11 mouse cellular contexts compared by ENCODE assay signal in the genomic region with DNA sequence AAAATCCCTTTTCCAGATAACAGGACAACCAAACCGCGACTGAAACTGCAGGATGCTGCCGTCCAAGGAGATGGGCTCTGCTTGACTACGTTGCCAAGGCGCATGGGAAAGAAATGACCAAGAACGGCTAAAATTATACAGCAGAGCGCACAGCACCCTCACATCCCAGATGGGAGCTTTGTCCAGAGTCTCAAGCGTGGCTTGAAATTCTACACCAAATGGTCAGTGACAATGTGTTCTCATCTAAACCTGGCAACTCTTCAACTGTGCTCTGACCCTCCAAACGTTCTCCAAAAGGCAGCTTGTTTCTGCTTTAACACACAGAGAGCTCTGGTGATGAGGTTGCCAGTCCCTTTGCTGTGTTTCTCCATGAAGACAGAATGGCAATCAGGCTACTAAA. TPM values are rescaled to one million over a fixed set of nuclear protein-coding genes. Genes with fewer than 3 reads are reported as not detected.
A peak's percentile ranks its signal among the peaks of the same experiment; 100 is the strongest.
DNase-seq lines count a peak whose midpoint lies in the region; ATAC-seq and TF ChIP-seq lines count a peak whose summit lies in the region.
"Had no signal": no experiment of that assay in that cellular context is flagged by ENCODE, and none has a peak within 500 bp of the region (broad histone marks: within the 10 kb centered on the region; RNA-seq: fewer than 3 reads in every experiment).

No protein-coding gene starts in this region.

- H3K36me3 ChIP-seq in heart, postnatal 0 days (replicated peaks; ENCODE audit: control insufficient read depth, insufficient read depth, low read length) = peaks cover 21% of the 10 kb centered on the region
- no peaks in the 10 kb centered on the region; the same call in 1 of the 2 replicates for H3K36me3 ChIP-seq in heart, embryonic 11.5 days (ENCODE audit: control insufficient read depth, insufficient read depth, low read length)
- H3K36me3 ChIP-seq in midbrain, embryonic 15.5 days (replicated peaks) = no peaks in the 10 kb centered on the region
- 0 out of 2 replicates have a peak, but pooled peaks cover 2% of the 10 kb centered on the region for H3K36me3 ChIP-seq in midbrain, embryonic 16.5 days (ENCODE audit: control insufficient read depth, insufficient read depth, low read length)
- peaks cover 30% of the 10 kb centered on the region; the same call in 1 of the 2 replicates for H3K36me3 ChIP-seq in hindbrain, embryonic 14.5 days (replicated peaks; ENCODE audit: control insufficient read depth, insufficient read depth)
- H3K36me3 ChIP-seq in stomach, embryonic 15.5 days = 0 out of 2 replicates have a peak, but pooled peaks cover 10% of the 10 kb centered on the region

- 67% methylated on average over 9 of the region's 9 CpGs for WGBS in heart, postnatal 0 days
- 75% methylated on average over 9 of the region's 9 CpGs for WGBS in heart, embryonic 11.5 days (ENCODE audit: insufficient replicate concordance)
- 24% methylated on average over 9 of the region's 9 CpGs for WGBS in midbrain, embryonic 15.5 days
- WGBS in midbrain, embryonic 16.5 days = 26% methylated on average over 9 of the region's 9 CpGs
- WGBS in hindbrain, embryonic 14.5 days = 20% methylated on average over 9 of the region's 9 CpGs
- 62% methylated on average over 9 of the region's 9 CpGs for WGBS in stomach, embryonic 15.5 days

- ATAC-seq in heart, postnatal 0 days (ENCODE audit: insufficient read depth, low read depth) = peak; percentile 25; the same call in 1 of the 2 replicates
- no peak for ATAC-seq in heart, embryonic 11.5 days (replicated peaks; ENCODE audit: insufficient number of reproducible peaks, low FRiP score, low TSS enrichment)
- ATAC-seq in midbrain, embryonic 15.5 days (replicated peaks) = no peak
- no peak for ATAC-seq in midbrain, embryonic 16.5 days
- ATAC-seq in hindbrain, embryonic 14.5 days (ENCODE audit: low FRiP score) = peak; percentile 55; the same call in 1 of the 2 replicates
- ATAC-seq in stomach, embryonic 15.5 days (ENCODE audit: insufficient read depth, low FRiP score, low read depth) = no peak

- H3K27me3 ChIP-seq in heart, postnatal 0 days (ENCODE audit: control insufficient read depth, insufficient read depth, low read length) = no peaks in the 10 kb centered on the region
- no peaks in the 10 kb centered on the region for H3K27me3 ChIP-seq in heart, embryonic 11.5 days (ENCODE audit: control insufficient read depth, insufficient read depth, low read length)
- H3K27me3 ChIP-seq in midbrain, embryonic 15.5 days (replicated peaks) = no peaks in the 10 kb centered on the region
- H3K27me3 ChIP-seq in midbrain, embryonic 16.5 days (ENCODE audit: control insufficient read depth, insufficient read depth, low read depth, low read length) = no peaks in the 10 kb centered on the region
- H3K27me3 ChIP-seq in hindbrain, embryonic 14.5 days (ENCODE audit: control insufficient read depth, insufficient read depth, low read length) = no peaks in the 10 kb centered on the region
- H3K27me3 ChIP-seq in stomach, embryonic 15.5 days (replicated peaks) = no peaks in the 10 kb centered on the region
- H3K27me3 ChIP-seq: embryonic facial prominence, embryonic 15.5 days had no signal

- H3K9ac ChIP-seq in heart, postnatal 0 days (replicated peaks; ENCODE audit: low read depth, low read length) = no peak overlapping the region
- H3K9ac ChIP-seq in heart, embryonic 11.5 days (ENCODE audit: low read depth, low read length) = no peak overlapping the region
- no peak overlapping the region for H3K9ac ChIP-seq in midbrain, embryonic 15.5 days
- H3K9ac ChIP-seq in midbrain, embryonic 16.5 days (ENCODE audit: low read depth, low read length) = no peak overlapping the region
- no peak overlapping the region for H3K9ac ChIP-seq in hindbrain, embryonic 14.5 days
- no peak overlapping the region for H3K9ac ChIP-seq in stomach, embryonic 15.5 days
- H3K9ac ChIP-seq: embryonic facial prominence, embryonic 15.5 days had no signal

- peaks cover 21% of the 10 kb centered on the region for H3K4me1 ChIP-seq in heart, postnatal 0 days (ENCODE audit: control insufficient read depth, insufficient read depth)
- H3K4me1 ChIP-seq in heart, embryonic 11.5 days (ENCODE audit: control insufficient read depth, insufficient read depth, low read length) = peaks cover 14% of the 10 kb centered on the region
- H3K4me1 ChIP-seq in midbrain, embryonic 15.5 days = peaks cover 17% of the 10 kb centered on the region
- H3K4me1 ChIP-seq in midbrain, embryonic 16.5 days (ENCODE audit: control insufficient read depth, insufficient read depth, low read length) = peaks cover 11% of the 10 kb centered on the region
- peaks cover 9% of the 10 kb centered on the region; the same call in 1 of the 2 replicates for H3K4me1 ChIP-seq in hindbrain, embryonic 14.5 days (replicated peaks; ENCODE audit: control insufficient read depth, insufficient read depth, low read length)
- H3K4me1 ChIP-seq in stomach, embryonic 15.5 days = peaks cover 27% of the 10 kb centered on the region

- peak overlapping the region; percentile 59 for H3K27ac ChIP-seq in heart, postnatal 0 days (ENCODE audit: low read depth)
- H3K27ac ChIP-seq in heart, embryonic 11.5 days (ENCODE audit: low read depth, low read length) = no peak overlapping the region
- H3K27ac ChIP-seq in midbrain, embryonic 15.5 days = peak overlapping the region; percentile 35; the same call in 1 of the 2 replicates
- H3K27ac ChIP-seq in midbrain, embryonic 16.5 days (ENCODE audit: low read length) = no peak overlapping the region
- peak overlapping the region; percentile 72 for H3K27ac ChIP-seq in hindbrain, embryonic 14.5 days
- peak overlapping the region; percentile 68 for H3K27ac ChIP-seq in stomach, embryonic 15.5 days
- H3K27ac ChIP-seq: embryonic facial prominence, embryonic 15.5 days had no signal

- TF ChIP-seq CTCF in heart, postnatal 0 days (IDR thresholded peaks at IDR 0.05; ENCODE audit: low read depth) = no peak

- H3K4me3 ChIP-seq in heart, postnatal 0 days (ENCODE audit: low read depth, low read length) = no peak overlapping the region
- H3K4me3 ChIP-seq in heart, embryonic 11.5 days (ENCODE audit: low read depth, low read length) = no peak overlapping the region
- H3K4me3 ChIP-seq in midbrain, embryonic 15.5 days = no peak overlapping the region
- H3K4me3 ChIP-seq in midbrain, embryonic 16.5 days (ENCODE audit: low read depth, low read length) = no peak overlapping the region
- H3K4me3 ChIP-seq in hindbrain, embryonic 14.5 days (replicated peaks; ENCODE audit: low read length) = no peak overlapping the region
- no peak overlapping the region for H3K4me3 ChIP-seq in stomach, embryonic 15.5 days (replicated peaks)
- H3K4me3 ChIP-seq: embryonic facial prominence, embryonic 15.5 days had no signal

- no peak overlapping the region for H3K4me2 ChIP-seq in heart, postnatal 0 days (ENCODE audit: low read depth, low read length)
- H3K4me2 ChIP-seq in heart, embryonic 11.5 days = no peak overlapping the region
- no peak overlapping the region for H3K4me2 ChIP-seq in midbrain, embryonic 15.5 days
- no peak overlapping the region for H3K4me2 ChIP-seq in midbrain, embryonic 16.5 days (ENCODE audit: low read length)
- no peak overlapping the region for H3K4me2 ChIP-seq in hindbrain, embryonic 14.5 days (replicated peaks)
- 0 out of 2 replicates have a peak overlapping the region, but pooled peaks have one; percentile 9 for H3K4me2 ChIP-seq in stomach, embryonic 15.5 days
- H3K4me2 ChIP-seq: embryonic facial prominence, embryonic 15.5 days had no signal

- no peak for TF ChIP-seq EP300 in heart, postnatal 0 days (IDR thresholded peaks at IDR 0.05; ENCODE audit: low read depth)

- no peak for DNase-seq in heart, postnatal 0 days (ENCODE audit: low spot score)
- no peak for DNase-seq in hindbrain, embryonic 14.5 days (ENCODE audit: low spot score)
- no peak for DNase-seq in adrenal gland, postnatal 10 days
- DNase-seq in urinary bladder, adult 2 months (ENCODE audit: low spot score) = no peak
- DNase-seq: layer of hippocampus, postnatal 36 days; lung, postnatal 4 days had no signal

- H3K9me3 ChIP-seq in heart, postnatal 0 days (replicated peaks; ENCODE audit: control insufficient read depth, low read length) = no peaks in the 10 kb centered on the region
- H3K9me3 ChIP-seq in heart, embryonic 11.5 days (replicated peaks; ENCODE audit: control insufficient read depth, low read length) = no peaks in the 10 kb centered on the region
- H3K9me3 ChIP-seq in midbrain, embryonic 15.5 days = no peaks in the 10 kb centered on the region
- no peaks in the 10 kb centered on the region for H3K9me3 ChIP-seq in midbrain, embryonic 16.5 days (replicated peaks; ENCODE audit: control insufficient read depth, low read length, poor library complexity, severe bottlenecking)
- no peaks in the 10 kb centered on the region for H3K9me3 ChIP-seq in hindbrain, embryonic 14.5 days (ENCODE audit: control insufficient read depth, low read length)
- H3K9me3 ChIP-seq in stomach, embryonic 15.5 days = no peaks in the 10 kb centered on the region
- H3K9me3 ChIP-seq: embryonic facial prominence, embryonic 15.5 days had no signal

RNA-seq across cellular contexts. Expression of gene Smad1, which starts 39.0 kb away (rescaled TPM):
- total RNA-seq in heart, postnatal 0 days (2014; rRNA removed; ENCODE audit: low replicate concordance) = 22.8 and 31.5 TPM in 2 replicates
- polyA plus RNA-seq in heart, postnatal 0 days (2015; fragmentation: Nextera tagmentation; extraction: Ambion mirVana) = 13.4 and 14.0 TPM in 2 replicates
- 23.0 and 26.2 TPM in 2 replicates for polyA plus RNA-seq in heart, embryonic 11.5 days (2014; fragmentation: Nextera tagmentation; extraction: Ambion mirVana)
- polyA plus RNA-seq in midbrain, embryonic 15.5 days (2015; fragmentation: Nextera tagmentation; extraction: Ambion mirVana) = 64.4 and 65.9 TPM in 2 replicates
- polyA plus RNA-seq in midbrain, embryonic 16.5 days (2015; fragmentation: Nextera tagmentation; extraction: Ambion mirVana) = 58.7 and 66.6 TPM in 2 replicates
- 75.5 and 84.3 TPM in 2 replicates for polyA plus RNA-seq in hindbrain, embryonic 14.5 days (2014; fragmentation: Nextera tagmentation; extraction: Ambion mirVana)
- polyA plus RNA-seq in stomach, embryonic 15.5 days (2015; fragmentation: Nextera tagmentation; extraction: Ambion mirVana) = 39.8 and 39.9 TPM in 2 replicates
- 10 to 100 TPM; 34.9 to 36.8 TPM for total RNA-seq in adrenal gland, postnatal 10 days (2021)
- 32.6 and 35.6 TPM in 2 replicates for polyA plus RNA-seq in urinary bladder, adult 2 months (2012; rRNA removed)

Comparison
In these comparisons a context has a peak if more than half of its experiments do, and no peak if none do; other contexts are left out.
1. ATAC-seq: peak in heart, postnatal 0 days (single experiment) and hindbrain, embryonic 14.5 days (single experiment); none in heart, embryonic 11.5 days (single experiment), midbrain, embryonic 15.5 days (single experiment), midbrain, embryonic 16.5 days (single experiment) and stomach, embryonic 15.5 days (single experiment).
2. H3K27ac ChIP-seq: peak in heart, postnatal 0 days (single experiment), midbrain, embryonic 15.5 days (single experiment), hindbrain, embryonic 14.5 days (single experiment) and stomach, embryonic 15.5 days (single experiment); none in heart, embryonic 11.5 days (single experiment) and midbrain, embryonic 16.5 days (single experiment).